Mouse (Mus musculus): ENCODE measurements around the gene Gm17662.

DNA sequence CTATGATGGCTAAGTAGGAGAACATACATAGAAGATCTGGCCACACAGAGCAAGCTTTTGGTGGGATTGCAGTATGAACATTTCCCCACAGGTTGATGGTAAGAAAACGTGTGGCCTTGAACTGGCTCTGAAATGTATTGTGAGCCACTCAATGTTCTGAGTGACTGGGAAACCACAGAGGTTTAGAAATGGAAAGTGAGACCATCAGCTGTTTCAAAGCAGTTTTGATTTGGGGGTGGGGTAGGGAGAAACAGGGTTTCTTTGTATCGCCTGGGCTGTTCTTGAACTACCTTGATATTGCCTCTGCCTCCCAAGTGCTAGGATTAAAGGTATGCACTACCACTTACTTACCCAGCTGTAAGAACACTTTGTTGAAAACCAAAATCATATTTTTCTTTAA lies 1.9 kb upstream of the Gm17662 start:
- no peak for TF ChIP-seq MEF2A (IDR thresholded peaks at IDR 0.05; ENCODE audit: borderline replicate concordance, low read depth, low read length)
- no peak for TF ChIP-seq CTCF (conservative IDR thresholded peaks at IDR 0.05 in 1 of 2, IDR thresholded peaks at IDR 0.05 in 1 of 2; ENCODE audit: low read depth in 2 of 2, low read length in 2 of 2)
- no peak for TF ChIP-seq POLR2A (IDR thresholded peaks at IDR 0.05; ENCODE audit: low read depth, low read length)
- no peak for TF ChIP-seq ZKSCAN1 (IDR thresholded peaks at IDR 0.05; ENCODE audit: borderline replicate concordance, low read depth, low read length)
